Mouse (Mus musculus): ENCODE measurements at regions not wholly inside any gene's neighbourhood (a gene's known extent, or its start where the extent isn't known, plus 50 kb on each side); places are given as distances from the start of the nearest gene placed in this dataset.

GRCm38 (mm10) chr3:82207321-82207720, 61.7 kb upstream of the Gucy1a1 start:
- DNase-seq = no peak
